29 mouse cellular contexts compared by ENCODE assay signal in genomic region chr2:69480965-69481364, GRCm38 (mm10).
"Had no signal": no experiment of that assay in that cellular context is flagged by ENCODE, and none has a peak within 500 bp of the region (broad histone marks: within the 10 kb centered on the region; RNA-seq: fewer than 3 reads in every experiment).

No protein-coding gene starts in this region.

- H3K27me3 ChIP-seq: heart, embryonic 15.5 days; hindbrain, embryonic 12.5 days; hindbrain, embryonic 13.5 days; hindbrain, embryonic 15.5 days; intestine, embryonic 15.5 days; kidney, embryonic 15.5 days had no signal

- H3K36me3 ChIP-seq: heart, embryonic 12.5 days; heart, embryonic 13.5 days; heart, embryonic 15.5 days; hindbrain, embryonic 12.5 days; hindbrain, embryonic 13.5 days; hindbrain, embryonic 15.5 days; intestine, embryonic 15.5 days had no signal

- DNase-seq: heart, postnatal 10 days; heart, postnatal 14 days; heart, postnatal 4 days; kidney, adult 11 months; kidney, adult 18-20 months; kidney, adult 2 months; kidney, adult 8-10 months; kidney, adult 9 months; kidney, postnatal 10 days; kidney, postnatal 14 days; kidney, postnatal 25 days; kidney, postnatal 36 days; kidney, postnatal 4 days; layer of hippocampus, adult 9-11 months; layer of hippocampus, postnatal 36 days had no signal

- H3K27ac ChIP-seq: heart, embryonic 13.5 days; heart, embryonic 15.5 days; hindbrain, embryonic 10.5 days; hindbrain, embryonic 12.5 days; hindbrain, embryonic 13.5 days; hindbrain, embryonic 14.5 days; hindbrain, embryonic 15.5 days; hindbrain, postnatal 0 days; intestine, embryonic 15.5 days; kidney, embryonic 15.5 days; kidney, postnatal 0 days; layer of hippocampus, adult 2 months; left cerebral cortex, adult 2 months had no signal

- H3K9me3 ChIP-seq: heart, embryonic 12.5 days; heart, embryonic 13.5 days; heart, embryonic 15.5 days; hindbrain, embryonic 10.5 days; hindbrain, embryonic 12.5 days; hindbrain, embryonic 13.5 days; hindbrain, embryonic 15.5 days; intestine, embryonic 15.5 days; kidney, embryonic 15.5 days had no signal

- H3K4me1 ChIP-seq: heart, embryonic 12.5 days; heart, embryonic 13.5 days; heart, embryonic 15.5 days; hindbrain, embryonic 10.5 days; hindbrain, embryonic 12.5 days; hindbrain, embryonic 13.5 days; hindbrain, embryonic 15.5 days; intestine, embryonic 15.5 days; kidney, embryonic 15.5 days had no signal

- H3K4me3 ChIP-seq: heart, embryonic 12.5 days; heart, embryonic 13.5 days; heart, embryonic 15.5 days; hindbrain, embryonic 10.5 days; hindbrain, embryonic 12.5 days; hindbrain, embryonic 13.5 days; hindbrain, embryonic 15.5 days; intestine, embryonic 15.5 days; kidney, embryonic 15.5 days; layer of hippocampus, adult 2 months; left cerebral cortex, adult 2 months had no signal
